Mouse (Mus musculus) megakaryocyte, embryonic 14.5 days (primary cell): ENCODE results near the gene Pik3r6. TPM values are rescaled to one million over a fixed set of nuclear protein-coding genes. Genes with fewer than 3 reads are reported as not detected.

ENCODE experiments used
- H3K27me3 ChIP-seq: replicated peaks from 2 replicates; pipeline ENCODE3; 2012; ENCODE audit warnings: inconsistent platforms
- H3K36me3 ChIP-seq: replicated peaks from 2 replicates; pipeline ENCODE3; 2012; ENCODE audit warnings: low read length, inconsistent platforms, mixed read lengths
- H3K4me1 ChIP-seq: 2 replicates; pipeline ENCODE4 v1.6.1; 2012; ENCODE audit warnings: inconsistent platforms
- H3K4me3 ChIP-seq: replicated peaks from 2 replicates; pipeline ENCODE3; 2012; ENCODE audit warnings: moderate library complexity, mild to moderate bottlenecking, inconsistent platforms
- H3K9me3 ChIP-seq: 2 replicates; pipeline ENCODE4 v1.6.1; 2012; ENCODE audit warnings: inconsistent platforms
- FLI1 ChIP-seq: IDR thresholded peaks from 2 replicates; pipeline ENCODE4 v1.6.1; 2012; ENCODE audit warnings: low read length, inconsistent platforms, mixed read lengths
- GATA1 ChIP-seq: IDR thresholded peaks from 3 replicates; pipeline ENCODE4 v1.6.1; 2012; ENCODE audit warnings: mixed read lengths, low read length, inconsistent platforms, borderline replicate concordance
- polyA plus RNA-seq: library from polyadenylated mRNA; stranded (reverse); fragments of >175 nt; gene quantifications from 2 replicates; pipeline ENCODE4 v1.2.3, GENCODE M21; 2012; ENCODE audit warnings: low replicate concordance; ENCODE audit not compliant: insufficient read depth

Pik3r6 gene
- polyA plus RNA-seq, 1 experiment = 1.7 TPM

DNA sequence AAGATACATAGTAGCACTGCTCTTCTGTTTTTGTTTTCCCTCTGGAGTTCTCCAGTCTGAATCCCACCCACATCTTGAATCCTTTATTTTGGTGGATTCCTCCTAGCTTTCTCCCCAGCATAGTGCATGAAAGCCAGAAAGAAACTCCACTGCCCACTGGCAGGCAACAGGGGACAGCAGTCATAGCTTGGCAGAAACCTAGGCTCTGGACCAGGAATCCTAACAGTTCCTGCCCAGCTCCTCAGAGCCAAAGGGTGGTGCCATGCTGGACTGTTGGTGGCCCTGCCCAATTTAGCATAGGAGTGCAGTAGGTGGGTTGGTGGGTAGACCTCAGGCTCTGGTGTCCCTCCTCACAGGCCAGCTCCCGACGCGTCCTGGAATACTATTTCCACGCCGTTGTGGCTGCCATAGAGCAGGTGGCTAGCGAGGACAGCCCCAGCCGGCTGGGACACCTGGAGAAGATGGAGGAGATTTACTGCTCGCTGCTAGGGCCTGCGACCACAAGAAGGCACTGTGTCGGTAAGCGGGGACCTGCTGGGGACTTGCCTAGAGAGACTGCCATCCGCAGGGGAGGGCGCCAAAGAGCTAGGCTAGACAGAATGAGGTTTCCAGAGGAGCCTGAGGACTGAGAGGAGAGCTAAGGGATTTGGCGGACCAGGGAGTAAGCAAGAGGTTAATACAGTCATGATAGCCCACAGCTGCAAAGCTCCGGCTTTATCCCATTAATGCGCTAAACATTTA, 28.4 kb downstream of the Pik3r6 start:
- no peaks in the 10 kb centered on the region for H3K9me3 ChIP-seq
- peaks cover 10% of the 10 kb centered on the region for H3K4me1 ChIP-seq
- TF ChIP-seq GATA1 (no peak), FLI1 (no peak)
- H3K4me3 ChIP-seq = no peak overlapping the region
- H3K27me3 ChIP-seq = peaks cover 33% of the 10 kb centered on the region
- no peaks in the 10 kb centered on the region for H3K36me3 ChIP-seq

DNA sequence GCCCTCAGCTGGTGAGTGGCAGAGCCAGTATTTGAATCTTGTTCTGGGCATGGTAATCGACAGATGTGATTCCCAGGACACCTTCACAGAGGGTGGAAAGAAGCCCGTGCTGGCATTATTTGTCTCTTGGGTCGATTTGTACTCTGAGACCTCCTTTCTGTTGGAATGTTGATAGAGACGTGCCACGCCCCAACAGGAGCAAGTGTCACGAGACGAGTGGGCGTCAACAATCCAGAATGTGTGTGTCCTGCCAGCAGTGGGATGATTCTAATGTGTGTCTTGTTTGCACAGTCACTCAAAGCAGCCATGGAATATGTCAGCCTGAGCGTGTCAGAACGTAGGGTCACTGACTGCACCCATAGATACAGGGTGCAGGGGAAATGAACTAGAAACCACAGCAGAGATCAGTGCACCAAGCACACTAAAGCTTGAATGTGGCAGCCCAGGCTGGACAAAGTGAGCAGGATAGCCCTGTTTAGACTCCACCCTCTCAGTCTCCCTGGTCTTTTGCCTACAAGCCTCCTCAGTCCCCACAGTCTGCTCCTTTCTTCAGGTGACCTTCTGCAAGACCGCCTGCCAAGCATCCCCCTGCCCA, 29.2 kb downstream of the Pik3r6 start:
- Histone ChIP-seq H3K36me3 (no peaks in the 10 kb centered on the region), H3K27me3 (peaks cover 34% of the 10 kb centered on the region), H3K4me3 (no peak overlapping the region), H3K4me1 (peaks cover 14% of the 10 kb centered on the region), H3K9me3 (no peaks in the 10 kb centered on the region)
- no peak for TF ChIP-seq FLI1

DNA sequence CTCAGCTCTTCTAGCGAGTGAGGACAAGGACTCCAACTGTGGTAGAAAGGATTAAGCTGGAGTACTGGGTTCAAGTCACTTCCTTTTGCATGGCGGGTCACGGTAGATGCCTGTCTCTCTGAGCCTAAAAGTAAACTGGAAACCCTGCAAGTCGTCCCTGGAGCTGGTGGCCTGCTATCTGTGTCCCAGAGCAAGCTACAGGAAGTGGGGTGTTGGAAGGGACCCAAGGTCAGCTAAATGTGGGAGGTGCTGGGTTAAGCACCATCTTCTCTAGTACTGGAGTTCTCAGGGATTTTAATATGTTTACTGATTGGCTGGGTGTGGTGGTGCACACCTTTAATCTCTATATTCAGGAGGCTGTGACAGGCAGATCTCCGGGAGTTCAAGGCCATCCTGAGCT, 30.0 kb downstream of the Pik3r6 start:
- Histone ChIP-seq H3K36me3 (no peaks in the 10 kb centered on the region), H3K27me3 (peaks cover 33% of the 10 kb centered on the region)
- TF ChIP-seq GATA1 (no peak), FLI1 (no peak)

DNA sequence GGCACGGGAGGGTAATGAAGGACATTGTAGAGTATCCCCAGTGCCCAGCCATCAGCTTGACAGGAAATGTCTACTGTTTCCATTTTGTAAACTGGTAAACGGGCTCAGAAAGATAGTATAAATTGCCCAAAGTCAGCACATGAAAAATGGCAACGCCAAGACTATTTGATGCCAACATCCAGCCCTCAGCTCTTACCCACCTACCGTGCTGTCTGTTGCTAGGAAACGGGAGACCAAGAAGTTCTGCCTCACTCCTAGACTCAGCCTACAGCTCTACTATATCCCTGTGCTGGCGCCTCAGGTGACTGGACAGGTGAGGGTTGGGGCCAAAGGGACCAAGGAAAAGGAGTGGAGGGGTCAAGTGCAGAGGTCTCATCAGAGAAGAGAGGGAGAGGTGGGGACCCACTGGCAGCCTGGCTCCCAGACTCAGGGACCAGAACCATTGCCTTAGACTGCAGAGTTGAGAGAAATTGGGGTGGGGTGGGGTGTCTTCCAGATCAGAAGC, 31.2 kb downstream of the Pik3r6 start:
- TF ChIP-seq FLI1 = no peak
- TF ChIP-seq GATA1 = no peak
- Histone ChIP-seq H3K27me3 (peaks cover 28% of the 10 kb centered on the region), H3K4me1 (peaks cover 14% of the 10 kb centered on the region), H3K36me3 (no peaks in the 10 kb centered on the region), H3K4me3 (no peak overlapping the region), H3K9me3 (no peaks in the 10 kb centered on the region)

More for the DNA sequence above, 30.0 kb downstream of the Pik3r6 start:
- no peak overlapping the region for H3K4me3 ChIP-seq
- H3K9me3 ChIP-seq = no peaks in the 10 kb centered on the region
- H3K4me1 ChIP-seq = peaks cover 14% of the 10 kb centered on the region

- Histone ChIP-seq H3K4me1 (peaks cover 14% of the 10 kb centered on the region), H3K4me3 (no peak overlapping the region), H3K27me3 (peaks cover 28% of the 10 kb centered on the region), H3K9me3 (no peaks in the 10 kb centered on the region), H3K36me3 (no peaks in the 10 kb centered on the region)
- TF ChIP-seq FLI1 (no peak), GATA1 (no peak)
These were observed 33.2 kb downstream of the Pik3r6 start for GRCm38 (mm10) chr11:68536026-68536425.

DNA sequence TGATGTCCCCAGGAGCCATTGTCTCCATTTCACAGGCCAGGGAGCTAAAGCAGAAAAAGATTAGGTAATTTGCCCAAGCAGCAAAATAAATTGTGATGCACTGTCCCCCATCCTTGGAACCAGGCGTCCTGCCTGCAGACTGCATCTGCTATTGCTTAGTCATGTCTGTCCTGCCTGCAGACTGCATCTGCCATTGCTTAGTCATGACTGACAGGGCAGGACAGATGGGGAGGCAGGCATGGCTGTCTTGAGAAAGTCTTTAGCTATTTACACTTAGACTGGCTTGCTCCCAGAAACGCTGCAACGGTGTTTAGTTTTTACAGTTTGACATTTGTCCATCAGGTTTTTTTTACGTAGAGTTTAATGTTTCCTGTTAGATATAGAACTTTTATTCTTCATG, 33.6 kb downstream of the Pik3r6 start:
- no peaks in the 10 kb centered on the region for H3K36me3 ChIP-seq
- H3K4me3 ChIP-seq = peak overlapping the region; percentile 69
- H3K4me1 ChIP-seq = peaks cover 14% of the 10 kb centered on the region
- TF ChIP-seq FLI1 (no peak), GATA1 (no peak)
- peaks cover 25% of the 10 kb centered on the region for H3K27me3 ChIP-seq
- no peaks in the 10 kb centered on the region for H3K9me3 ChIP-seq

GRCm38 (mm10) chr11:68539621-68540020, 36.8 kb downstream of the Pik3r6 start:
- no peaks in the 10 kb centered on the region for H3K9me3 ChIP-seq
- peaks cover 4% of the 10 kb centered on the region for H3K4me1 ChIP-seq
- TF ChIP-seq FLI1 = no peak
- no peak overlapping the region for H3K4me3 ChIP-seq
- no peaks in the 10 kb centered on the region for H3K36me3 ChIP-seq
- H3K27me3 ChIP-seq = peaks cover 30% of the 10 kb centered on the region

- TF ChIP-seq GATA1 (no peak), FLI1 (no peak)
- Histone ChIP-seq H3K27me3 (peaks cover 41% of the 10 kb centered on the region), H3K4me1 (no peaks in the 10 kb centered on the region), H3K9me3 (no peaks in the 10 kb centered on the region), H3K4me3 (no peak overlapping the region), H3K36me3 (no peaks in the 10 kb centered on the region)
These were observed 41.7 kb downstream of the Pik3r6 start for GRCm38 (mm10) chr11:68544554-68544953.

DNA sequence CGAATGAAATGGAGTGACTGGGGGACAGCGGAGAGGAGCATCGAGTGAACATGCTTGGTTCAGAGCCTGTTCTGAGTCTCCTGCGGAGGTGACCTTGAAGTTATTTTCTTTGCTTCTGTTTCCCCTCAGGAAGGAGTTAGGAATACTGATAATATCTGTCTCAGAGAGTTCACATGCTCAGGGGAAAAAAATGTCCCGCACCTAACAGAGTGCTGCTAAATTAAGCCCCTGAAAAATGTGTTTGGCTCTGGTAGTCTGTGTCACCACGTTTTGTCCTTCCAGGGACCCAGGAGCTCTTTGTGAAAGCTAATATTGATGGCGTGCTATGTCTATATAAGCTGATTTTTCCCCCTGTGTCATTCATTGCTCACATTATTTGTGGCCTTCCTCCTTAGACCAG, 42.4 kb downstream of the Pik3r6 start:
- no peak overlapping the region for H3K4me3 ChIP-seq
- TF ChIP-seq GATA1 (no peak), FLI1 (no peak)
- no peaks in the 10 kb centered on the region for H3K9me3 ChIP-seq
- no peaks in the 10 kb centered on the region for H3K4me1 ChIP-seq
- H3K36me3 ChIP-seq = no peaks in the 10 kb centered on the region
- H3K27me3 ChIP-seq = peaks cover 38% of the 10 kb centered on the region

- Histone ChIP-seq H3K4me1 (no peaks in the 10 kb centered on the region), H3K27me3 (peaks cover 40% of the 10 kb centered on the region), H3K36me3 (no peaks in the 10 kb centered on the region), H3K9me3 (no peaks in the 10 kb centered on the region), H3K4me3 (no peak overlapping the region)
- TF ChIP-seq FLI1 (no peak), GATA1 (no peak)
These were observed 42.9 kb downstream of the Pik3r6 start for GRCm38 (mm10) chr11:68545682-68546222.
